Mouse (Mus musculus) CH12.LX (cell line): ENCODE results near the gene Olfr1535.

Experiments used
- CHD2 ChIP-seq: IDR thresholded peaks from 2 replicates; pipeline ENCODE4 v1.6.1; 2011; ENCODE audit warnings: low read length, improper control_type of control experiment
- CTCF ChIP-seq, 2 experiments: IDR thresholded peaks in 1 of 2; conservative IDR thresholded peaks in 1 of 2; 2 replicates each; pipeline ENCODE4 v1.5.1; 2011 to 2012; ENCODE audit warnings: low read depth in 2 of 2, low read length in 2 of 2, improper control_type of control experiment in 1 of 2, inconsistent platforms in 1 of 2, mild to moderate bottlenecking in 1 of 2, moderate library complexity in 1 of 2
- ELF1 ChIP-seq: IDR thresholded peaks from 2 replicates; pipeline ENCODE4 v1.6.1; 2014; ENCODE audit warnings: low read depth, mild to moderate bottlenecking, inconsistent platforms, low read length, improper control_type of control experiment
- EP300 ChIP-seq: IDR thresholded peaks from 2 replicates; pipeline ENCODE4 v1.6.1; 2011; ENCODE audit warnings: low read length, improper control_type of control experiment
- MAX ChIP-seq: IDR thresholded peaks from 2 replicates; pipeline ENCODE4 v1.6.1; 2011; ENCODE audit warnings: low read length, improper control_type of control experiment
- MEF2A ChIP-seq: IDR thresholded peaks from 2 replicates; pipeline ENCODE4 v1.6.1; 2014; ENCODE audit warnings: low read depth, mild to moderate bottlenecking, inconsistent platforms, low read length, improper control_type of control experiment, borderline replicate concordance
- MXI1 ChIP-seq: IDR thresholded peaks from 2 replicates; pipeline ENCODE4 v1.6.1; 2011; ENCODE audit warnings: mild to moderate bottlenecking, low read depth, low read length, improper control_type of control experiment
- POLR2A ChIP-seq: IDR thresholded peaks from 2 replicates; pipeline ENCODE4 v1.6.1; 2011; ENCODE audit warnings: low read depth, mild to moderate bottlenecking, improper control_type of control experiment, low read length
- POLR2AphosphoS2 ChIP-seq: IDR thresholded peaks from 2 replicates; pipeline ENCODE4 v1.6.1; 2011; ENCODE audit warnings: low read depth, low read length, improper control_type of control experiment
- RAD21 ChIP-seq: IDR thresholded peaks from 2 replicates; pipeline ENCODE4 v1.6.1; 2011; ENCODE audit warnings: low read depth, mild to moderate bottlenecking, low read length, improper control_type of control experiment, moderate library complexity
- USF1 ChIP-seq: IDR thresholded peaks from 2 replicates; pipeline ENCODE4 v1.6.1; 2014; ENCODE audit warnings: low read depth, mild to moderate bottlenecking, inconsistent platforms, low read length, improper control_type of control experiment
- ZKSCAN1 ChIP-seq: IDR thresholded peaks from 2 replicates; pipeline ENCODE4 v1.6.1; 2012; ENCODE audit warnings: low read depth, inconsistent platforms, low read length, improper control_type of control experiment, borderline replicate concordance

GRCm38 (mm10) chr13:21530136-21530535 is 29.6 kb downstream of the Olfr1535 start:
- TF ChIP-seq MXI1 (no peak), CTCF (conservative IDR thresholded peaks at IDR 0.05 in 1 of 2, IDR thresholded peaks at IDR 0.05 in 1 of 2; ENCODE audit: low read depth in 2 of 2, low read length in 2 of 2) (no peak), POLR2AphosphoS2 (no peak), MAX (no peak), EP300 (no peak), POLR2A (no peak), USF1 (no peak), MEF2A (no peak), RAD21 (no peak), CHD2 (no peak), ELF1 (no peak), ZKSCAN1 (no peak)
